Mouse (Mus musculus): ENCODE results near the gene Rbm6. TPM values are rescaled to one million over a fixed set of nuclear protein-coding genes. Genes with fewer than 3 reads are reported as not detected.

Rbm6 gene
- polyA plus RNA-seq, 1 experiment from 2014 or later = 119 TPM

DNA sequence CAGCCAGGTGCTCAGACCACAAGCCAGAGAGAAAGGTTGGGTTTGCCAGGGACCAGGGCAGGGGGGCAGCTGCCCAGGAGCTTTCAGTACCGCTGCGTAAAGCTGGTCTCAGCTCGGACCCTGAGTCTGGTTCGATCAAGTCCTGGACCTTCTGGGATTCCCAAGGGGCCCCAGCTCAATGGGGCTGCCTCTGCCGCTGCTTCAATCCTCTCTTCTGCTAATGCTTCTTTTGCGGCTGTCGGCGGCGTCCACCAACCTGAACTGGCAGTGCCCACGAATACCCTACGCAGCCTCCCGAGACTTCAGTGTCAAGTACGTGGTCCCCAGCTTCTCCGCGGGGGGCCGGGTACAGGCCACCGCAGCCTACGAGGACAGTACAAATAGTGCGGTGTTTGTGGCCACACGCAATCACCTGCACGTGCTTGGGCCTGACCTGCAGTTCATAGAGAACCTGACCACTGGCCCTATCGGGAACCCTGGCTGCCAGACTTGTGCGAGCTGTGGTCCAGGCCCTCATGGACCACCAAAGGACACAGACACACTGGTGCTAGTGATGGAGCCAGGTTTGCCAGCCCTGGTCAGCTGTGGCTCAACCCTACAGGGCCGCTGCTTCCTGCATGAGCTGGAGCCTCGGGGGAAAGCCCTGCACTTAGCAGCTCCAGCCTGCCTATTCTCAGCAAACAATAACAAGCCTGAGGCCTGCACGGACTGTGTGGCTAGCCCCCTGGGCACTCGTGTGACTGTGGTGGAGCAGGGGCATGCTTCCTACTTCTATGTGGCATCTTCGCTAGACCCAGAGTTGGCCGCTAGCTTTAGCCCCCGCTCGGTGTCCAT lies 34.1 kb upstream of the Rbm6 start:
- Histone ChIP-seq H3K4me3 (ENCODE audit: low read depth, low read length) (peak overlapping the region; percentile 24), H3K36me3 (ENCODE audit: control insufficient read depth, insufficient read depth, low read length) (no peaks in the 10 kb centered on the region), H3K9me3 (ENCODE audit: control insufficient read depth, low read length) (no peaks in the 10 kb centered on the region), H3K27me3 (ENCODE audit: control insufficient read depth, insufficient read depth, low read length) (no peaks in the 10 kb centered on the region; the same call in 1 of the 2 replicates), H3K9ac (ENCODE audit: low read length) (peak overlapping the region; percentile 50; the same call in 1 of the 2 replicates), H3K4me1 (replicated peaks; ENCODE audit: control insufficient read depth, insufficient read depth, low read length) (peaks cover 13% of the 10 kb centered on the region), H3K4me2 (ENCODE audit: low read depth, low read length, severe bottlenecking) (peak overlapping the region; percentile 58), H3K27ac (ENCODE audit: low read depth, low read length) (no peak overlapping the region)
- ATAC-seq (replicated peaks; ENCODE audit: low FRiP score) = no peak
- 48% methylated on average over 31 of the region's 31 CpGs for WGBS
- no peak for DNase-seq (ENCODE audit: low spot score)

DNA sequence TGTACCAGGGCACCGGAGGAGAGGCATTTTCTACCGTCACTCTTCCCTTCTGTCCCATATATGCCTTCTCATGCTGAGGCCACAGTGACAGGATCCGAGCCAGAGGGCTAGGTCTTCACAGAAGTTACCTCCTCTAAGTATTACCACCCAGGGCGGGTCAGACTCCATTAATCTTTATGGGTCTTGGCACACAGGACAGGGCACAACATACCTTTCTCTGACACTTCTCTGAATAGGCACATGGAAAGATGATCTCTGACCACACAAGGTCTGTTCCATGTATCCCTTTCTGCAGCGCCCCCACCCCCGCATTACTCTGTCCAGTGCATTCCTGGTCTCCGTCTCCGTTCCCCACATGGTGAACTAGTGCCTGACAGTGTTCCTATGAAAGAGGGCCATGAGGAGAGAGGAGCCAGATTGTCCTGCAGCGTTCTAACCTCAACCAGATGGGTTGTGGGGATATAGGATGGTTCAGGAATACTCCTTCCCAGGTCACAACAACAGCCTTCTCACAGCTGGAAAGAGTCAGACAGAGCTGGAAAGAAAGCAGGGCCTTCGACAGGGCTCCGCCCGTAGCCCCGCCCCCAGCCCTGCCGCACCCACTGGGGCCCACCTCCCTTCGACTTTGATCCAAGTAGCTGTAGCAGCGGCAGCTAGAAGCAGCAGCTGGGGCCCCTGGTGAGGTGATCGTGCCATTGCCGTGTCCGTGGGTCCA lies 33.4 kb upstream of the Rbm6 start, which contains the start of gene Mst1r:
Gene Mst1r, plus strand, starts transcription at position 622 of the 715 bp plus-strand sequence.
- H3K27ac ChIP-seq (ENCODE audit: low read depth, low read length) = no peak within 1 kb of the TSS

DNA sequence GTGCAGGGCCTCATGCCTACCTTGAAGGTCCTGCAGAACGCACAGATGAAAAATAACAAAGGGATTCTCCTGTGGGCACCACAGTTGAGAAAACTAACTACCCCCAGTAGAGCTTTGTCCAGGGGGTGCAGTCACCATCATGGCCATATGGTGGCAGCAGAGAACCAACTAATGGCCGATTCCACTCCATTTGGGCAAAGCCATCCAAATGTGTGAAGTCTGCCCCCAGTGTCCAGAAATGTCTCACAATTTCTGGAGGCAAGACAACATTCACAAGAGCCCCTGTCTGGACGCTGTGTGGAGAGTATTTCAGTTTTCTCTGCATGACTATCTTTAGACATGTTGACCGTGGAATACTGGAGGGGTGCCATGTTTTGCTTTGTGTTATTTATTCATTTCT lies 31.7 kb upstream of the Rbm6 start:
- no peak overlapping the region for H3K27ac ChIP-seq (ENCODE audit: low read depth, low read length)
- H3K4me1 ChIP-seq (replicated peaks; ENCODE audit: control insufficient read depth, insufficient read depth, low read length) = peaks cover 17% of the 10 kb centered on the region
- H3K36me3 ChIP-seq (ENCODE audit: control insufficient read depth, insufficient read depth, low read length) = no peaks in the 10 kb centered on the region
- H3K4me3 ChIP-seq (ENCODE audit: low read depth, low read length) = no peak overlapping the region
- 11% methylated on average over 4 of the region's 4 CpGs for WGBS
- H3K27me3 ChIP-seq (ENCODE audit: control insufficient read depth, insufficient read depth, low read length) = peaks cover 18% of the 10 kb centered on the region
- no peak overlapping the region for H3K4me2 ChIP-seq (ENCODE audit: low read depth, low read length, severe bottlenecking)
- ATAC-seq (replicated peaks; ENCODE audit: low FRiP score) (0 out of 2 replicates have a peak, but pooled peaks have one; percentile 43), DNase-seq (ENCODE audit: low spot score) (peak; percentile 93)
- H3K9me3 ChIP-seq (ENCODE audit: control insufficient read depth, low read length) = no peaks in the 10 kb centered on the region
- no peak overlapping the region for H3K9ac ChIP-seq (ENCODE audit: low read length)

More for the DNA sequence above, 33.4 kb upstream of the Rbm6 start, which contains the start of gene Mst1r:
- Histone ChIP-seq H3K4me3 (ENCODE audit: low read depth, low read length) (peak within 1 kb of the TSS; percentile 24), H3K9me3 (ENCODE audit: control insufficient read depth, low read length) (no peaks in the 10 kb centered on the region), H3K4me1 (replicated peaks; ENCODE audit: control insufficient read depth, insufficient read depth, low read length) (peaks cover 15% of the 10 kb centered on the region), H3K9ac (ENCODE audit: low read length) (peak within 1 kb of the TSS; percentile 50; the same call in 1 of the 2 replicates), H3K27me3 (ENCODE audit: control insufficient read depth, insufficient read depth, low read length) (peaks cover 4% of the 10 kb centered on the region; the same call in 1 of the 2 replicates), H3K4me2 (ENCODE audit: low read depth, low read length, severe bottlenecking) (peak within 1 kb of the TSS; percentile 58), H3K36me3 (ENCODE audit: control insufficient read depth, insufficient read depth, low read length) (no peaks in the 10 kb centered on the region)
- peak; percentile 83 for DNase-seq (ENCODE audit: low spot score)
- ATAC-seq (replicated peaks; ENCODE audit: low FRiP score) = peak; percentile 61
- 24% methylated on average over 19 of the region's 19 CpGs for WGBS

DNA sequence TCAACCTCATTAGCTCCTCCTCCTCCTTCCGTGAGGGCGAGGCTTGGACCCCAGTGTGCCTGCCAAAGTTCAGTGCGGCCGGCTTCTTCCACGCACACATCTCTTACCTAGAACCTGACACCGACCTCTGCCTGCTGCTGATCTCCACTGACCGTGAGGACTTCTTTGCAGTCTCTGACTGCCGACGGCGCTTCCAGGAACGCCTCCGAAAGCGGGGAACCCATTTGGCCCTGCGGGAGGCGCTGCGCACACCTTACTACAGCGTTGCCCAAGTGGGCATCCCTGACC lies 28.5 kb upstream of the Rbm6 start:
- peak overlapping the region; percentile 69 for H3K4me2 ChIP-seq (ENCODE audit: low read depth, low read length, severe bottlenecking)
- H3K9me3 ChIP-seq (ENCODE audit: control insufficient read depth, low read length) = no peaks in the 10 kb centered on the region
- H3K4me3 ChIP-seq (ENCODE audit: low read depth, low read length) = peak overlapping the region; percentile 29
- no peaks in the 10 kb centered on the region for H3K36me3 ChIP-seq (ENCODE audit: control insufficient read depth, insufficient read depth, low read length)
- 8% methylated on average over 17 of the region's 17 CpGs for WGBS
- no peak overlapping the region; the same call in 1 of the 2 replicates for H3K9ac ChIP-seq (ENCODE audit: low read length)
- H3K27ac ChIP-seq (ENCODE audit: low read depth, low read length) = no peak overlapping the region
- peaks cover 4% of the 10 kb centered on the region; the same call in 1 of the 2 replicates for H3K4me1 ChIP-seq (replicated peaks; ENCODE audit: control insufficient read depth, insufficient read depth, low read length)
- DNase-seq (ENCODE audit: low spot score) = no peak
- no peak for ATAC-seq (replicated peaks; ENCODE audit: low FRiP score)
- peaks cover 18% of the 10 kb centered on the region for H3K27me3 ChIP-seq (ENCODE audit: control insufficient read depth, insufficient read depth, low read length)

DNA sequence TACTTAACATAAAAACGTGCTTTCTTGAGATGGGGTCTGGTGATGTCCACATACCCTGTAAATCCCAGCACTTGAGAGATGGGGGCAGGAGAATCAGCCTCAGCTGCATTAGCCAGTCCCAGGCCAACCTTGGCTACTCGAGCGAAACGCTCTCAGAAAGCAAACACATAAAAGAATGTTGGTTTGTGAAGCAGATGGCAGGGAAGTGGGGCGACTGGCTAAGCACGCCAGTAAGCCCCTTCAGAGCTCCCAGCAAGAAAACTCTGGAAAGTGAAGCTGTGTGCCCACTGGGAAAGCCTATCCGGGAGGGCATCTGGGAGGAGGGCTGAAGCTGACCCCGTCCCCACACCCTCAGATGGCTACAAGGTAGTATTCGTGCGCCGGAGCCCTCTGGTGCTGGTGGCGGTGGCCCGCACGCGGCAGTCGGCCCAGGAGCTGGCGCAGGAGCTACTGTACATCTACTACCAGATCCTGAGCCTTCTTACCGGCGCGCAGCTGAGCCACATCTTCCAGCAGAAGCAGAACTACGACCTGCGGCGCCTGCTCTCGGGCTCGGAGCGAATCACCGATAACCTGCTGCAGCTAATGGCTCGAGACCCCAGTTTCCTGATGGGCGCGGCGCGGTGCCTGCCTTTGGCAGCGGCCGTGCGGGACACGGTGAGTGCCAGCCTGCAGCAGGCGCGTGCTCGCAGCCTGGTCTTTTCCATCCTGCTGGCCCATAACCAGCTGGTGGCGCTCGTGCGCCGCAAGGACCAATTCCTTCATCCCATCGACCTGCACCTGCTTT lies 28.0 kb upstream of the Rbm6 start:
- peaks cover 4% of the 10 kb centered on the region; the same call in 1 of the 2 replicates for H3K4me1 ChIP-seq (replicated peaks; ENCODE audit: control insufficient read depth, insufficient read depth, low read length)
- H3K4me3 ChIP-seq (ENCODE audit: low read depth, low read length) = peak overlapping the region; percentile 29
- H3K4me2 ChIP-seq (ENCODE audit: low read depth, low read length, severe bottlenecking) = peak overlapping the region; percentile 69
- 3% methylated on average over 44 of the region's 44 CpGs for WGBS
- peaks cover 18% of the 10 kb centered on the region for H3K27me3 ChIP-seq (ENCODE audit: control insufficient read depth, insufficient read depth, low read length)
- no peaks in the 10 kb centered on the region for H3K9me3 ChIP-seq (ENCODE audit: control insufficient read depth, low read length)
- DNase-seq (ENCODE audit: low spot score) (peak; percentile 90), ATAC-seq (replicated peaks; ENCODE audit: low FRiP score) (peak; percentile 59)
- no peaks in the 10 kb centered on the region for H3K36me3 ChIP-seq (ENCODE audit: control insufficient read depth, insufficient read depth, low read length)
- no peak overlapping the region for H3K27ac ChIP-seq (ENCODE audit: low read depth, low read length)
- H3K9ac ChIP-seq (ENCODE audit: low read length) = peak overlapping the region; percentile 57

DNA sequence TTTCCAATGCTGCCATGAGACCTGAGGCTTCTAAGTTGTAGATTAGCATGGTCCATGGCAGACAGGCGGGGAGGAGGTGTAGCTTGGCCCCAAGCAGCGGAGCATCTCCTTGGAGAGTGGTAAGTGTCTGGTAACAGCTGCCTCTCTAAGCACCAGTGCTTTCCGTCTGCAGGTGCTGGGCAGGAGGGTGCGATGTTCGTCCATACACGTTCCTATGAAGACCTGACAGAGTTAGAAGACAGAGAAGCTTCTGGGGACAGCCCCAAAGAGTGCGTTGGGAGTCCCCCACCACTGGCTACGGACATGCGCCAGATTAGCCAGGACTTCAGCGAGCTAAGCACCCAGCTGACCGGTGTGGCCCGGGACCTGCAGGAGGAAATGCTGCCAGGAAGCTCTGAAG lies 26.8 kb upstream of the Rbm6 start:
- Histone ChIP-seq H3K36me3 (ENCODE audit: control insufficient read depth, insufficient read depth, low read length) (no peaks in the 10 kb centered on the region), H3K4me1 (replicated peaks; ENCODE audit: control insufficient read depth, insufficient read depth, low read length) (peaks cover 4% of the 10 kb centered on the region; the same call in 1 of the 2 replicates), H3K27me3 (ENCODE audit: control insufficient read depth, insufficient read depth, low read length) (peaks cover 18% of the 10 kb centered on the region), H3K4me2 (ENCODE audit: low read depth, low read length, severe bottlenecking) (no peak overlapping the region), H3K9ac (ENCODE audit: low read length) (no peak overlapping the region), H3K9me3 (ENCODE audit: control insufficient read depth, low read length) (no peaks in the 10 kb centered on the region), H3K27ac (ENCODE audit: low read depth, low read length) (no peak overlapping the region), H3K4me3 (ENCODE audit: low read depth, low read length) (no peak overlapping the region)
- ATAC-seq (replicated peaks; ENCODE audit: low FRiP score) = no peak
- 71% methylated on average over 12 of the region's 12 CpGs for WGBS
- DNase-seq (ENCODE audit: low spot score) = no peak

DNA sequence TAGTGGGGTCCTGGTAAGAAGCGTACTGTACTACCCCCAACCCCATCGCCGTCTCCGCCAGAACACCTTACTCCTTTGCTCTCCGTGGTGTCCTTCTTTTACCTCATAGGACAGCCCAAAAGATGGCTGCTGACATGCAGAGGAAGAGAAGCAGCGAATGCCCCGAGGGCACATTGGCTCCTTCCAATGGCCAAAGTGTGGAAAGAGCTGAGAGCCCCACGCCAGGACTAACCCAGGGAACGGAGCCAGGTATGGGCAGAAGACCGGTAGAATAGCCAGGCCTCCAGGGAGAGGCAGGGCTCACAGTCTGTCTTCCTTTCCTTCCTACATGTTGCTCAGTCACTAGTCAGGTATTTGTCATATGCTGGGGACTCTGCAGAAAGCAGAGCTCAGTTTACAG lies 25.5 kb upstream of the Rbm6 start:
- Histone ChIP-seq H3K4me3 (ENCODE audit: low read depth, low read length) (no peak overlapping the region), H3K9me3 (ENCODE audit: control insufficient read depth, low read length) (no peaks in the 10 kb centered on the region), H3K27me3 (ENCODE audit: control insufficient read depth, insufficient read depth, low read length) (peaks cover 18% of the 10 kb centered on the region), H3K4me1 (replicated peaks; ENCODE audit: control insufficient read depth, insufficient read depth, low read length) (peaks cover 4% of the 10 kb centered on the region; the same call in 1 of the 2 replicates), H3K9ac (ENCODE audit: low read length) (no peak overlapping the region), H3K36me3 (ENCODE audit: control insufficient read depth, insufficient read depth, low read length) (no peaks in the 10 kb centered on the region), H3K27ac (ENCODE audit: low read depth, low read length) (no peak overlapping the region), H3K4me2 (ENCODE audit: low read depth, low read length, severe bottlenecking) (no peak overlapping the region)
- DNase-seq (ENCODE audit: low spot score) (no peak), ATAC-seq (replicated peaks; ENCODE audit: low FRiP score) (no peak)
- 89% methylated on average over 10 of the region's 10 CpGs for WGBS

DNA sequence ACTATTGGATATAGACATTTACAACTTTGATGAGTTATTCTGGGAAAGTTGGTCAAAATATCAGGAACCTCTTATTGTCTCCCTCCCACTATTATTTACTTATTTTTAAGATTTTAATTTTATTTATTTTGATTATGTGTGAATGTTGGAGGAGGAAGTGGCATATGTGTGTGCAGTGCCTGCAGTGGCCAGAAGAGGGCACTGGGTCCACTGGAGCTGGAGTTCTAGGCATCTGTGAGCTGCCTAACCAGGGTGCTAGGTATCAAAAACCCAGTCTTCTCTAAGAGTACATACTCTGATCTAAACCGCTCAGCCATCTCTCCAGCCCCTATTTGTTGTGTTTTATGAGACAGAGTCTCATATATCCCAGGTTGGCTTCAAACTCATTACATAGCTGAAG lies 18.0 kb upstream of the Rbm6 start:
- no peaks in the 10 kb centered on the region; the same call in 1 of the 2 replicates for H3K4me1 ChIP-seq (replicated peaks; ENCODE audit: control insufficient read depth, insufficient read depth, low read length)
- H3K4me3 ChIP-seq (ENCODE audit: low read depth, low read length) = no peak overlapping the region
- DNase-seq (ENCODE audit: low spot score) (no peak), ATAC-seq (replicated peaks; ENCODE audit: low FRiP score) (no peak)
- H3K9me3 ChIP-seq (ENCODE audit: control insufficient read depth, low read length) = no peaks in the 10 kb centered on the region
- no peak overlapping the region for H3K9ac ChIP-seq (ENCODE audit: low read length)
- 100% methylated on average over 1 of the region's 1 CpGs for WGBS
- peaks cover 2% of the 10 kb centered on the region for H3K27me3 ChIP-seq (ENCODE audit: control insufficient read depth, insufficient read depth, low read length)
- H3K36me3 ChIP-seq (ENCODE audit: control insufficient read depth, insufficient read depth, low read length) = no peaks in the 10 kb centered on the region
- H3K4me2 ChIP-seq (ENCODE audit: low read depth, low read length, severe bottlenecking) = no peak overlapping the region
- H3K27ac ChIP-seq (ENCODE audit: low read depth, low read length) = no peak overlapping the region

All from forebrain, embryonic 11.5 days (tissue).